Mouse (Mus musculus) cerebellum, adult 8-10 months (tissue): ENCODE measurements around the gene Tmem240.
"Not testable (repeated sequence)": the region's sequence is repeated elsewhere in the genome, so short reads cannot be mapped to it uniquely, and the experiment has no call there.

Source experiments
- DNase-seq: peaks from one replicate; pipeline ENCODE4 v3.0.0; 2022

The Tmem240 gene

GRCm38 (mm10) chr4:155773335-155774078, 38.9 kb downstream of the Tmem240 start:
- DNase-seq: peak; percentile 25

- peak; percentile 88 for DNase-seq
Observed at GRCm38 (mm10) chr4:155774280-155774754, 39.7 kb downstream of the Tmem240 start, which contains the start of gene Vwa1. Gene Vwa1, minus strand, starts transcription at chr4:155774698.

- DNase-seq: peak; percentile 56
Observed at GRCm38 (mm10) chr4:155774971-155775740, 40.6 kb downstream of the Tmem240 start.

GRCm38 (mm10) chr4:155775855-155776254, 41.3 kb downstream of the Tmem240 start:
- peak; percentile 69 for DNase-seq

GRCm38 (mm10) chr4:155776704-155777335, 42.2 kb downstream of the Tmem240 start:
- DNase-seq: no peak

GRCm38 (mm10) chr4:155777816-155778215, 43.2 kb downstream of the Tmem240 start:
- DNase-seq: no peak

- DNase-seq: no peak
Observed at GRCm38 (mm10) chr4:155779498-155779897, 44.9 kb downstream of the Tmem240 start.

GRCm38 (mm10) chr4:155780895-155781294, 46.3 kb downstream of the Tmem240 start:
- DNase-seq: no peak

- peak; percentile 39 for DNase-seq
Observed at GRCm38 (mm10) chr4:155783486-155784080, 49.0 kb downstream of the Tmem240 start.

- peak; percentile 79 for DNase-seq
Observed at GRCm38 (mm10) chr4:155784081-155784701, 49.6 kb downstream of the Tmem240 start.

- DNase-seq: no peak
Observed at GRCm38 (mm10) chr4:155785246-155785645, 50.6 kb downstream of the Tmem240 start.

- no peak for DNase-seq
Observed at GRCm38 (mm10) chr4:155785819-155786218, 51.2 kb downstream of the Tmem240 start, which contains the start of gene Tmem88b. Gene Tmem88b, minus strand, starts transcription at chr4:155785874.

GRCm38 (mm10) chr4:155788300-155788699, 53.7 kb downstream of the Tmem240 start:
- DNase-seq: no peak

- not testable (repeated sequence) for DNase-seq
Observed at GRCm38 (mm10) chr4:155788833-155789232, 54.2 kb downstream of the Tmem240 start.

GRCm38 (mm10) chr4:155790021-155790489, 55.5 kb downstream of the Tmem240 start, which contains the start of gene Ankrd65:
Gene Ankrd65, plus strand, starts transcription at chr4:155790439.
- no peak for DNase-seq
